Mouse (Mus musculus) forebrain, embryonic 16.5 days (tissue): ENCODE measurements at regions not wholly inside any gene's neighbourhood (a gene's known extent, or its start where the extent isn't known, plus 50 kb on each side); places are given as distances from the start of the nearest gene placed in this dataset.

Experiments used
- ATAC-seq: fragments of 200-750 bp; cut with Nextera tagmentation; 2 replicates; pipeline ENCODE4 v1.8.0; 2017; ENCODE audit warnings: mild to moderate bottlenecking, moderate library complexity
- H3K27ac ChIP-seq: fragments of 300-500 bp; sonication (generic); 2 replicates; pipeline ENCODE4 v1.5.1; 2014; ENCODE audit warnings: low read length, control low read depth
- H3K27me3 ChIP-seq: fragments of 300-500 bp; sonication (generic); replicated peaks from 2 replicates; pipeline ENCODE4 v1.6.1; 2014; ENCODE audit warnings: low read length; ENCODE audit not compliant: control insufficient read depth, insufficient read depth
- H3K36me3 ChIP-seq: fragments of 300-500 bp; sonication (generic); 2 replicates; pipeline ENCODE4 v1.6.1; 2014; ENCODE audit not compliant: control insufficient read depth, insufficient read depth
- H3K4me1 ChIP-seq: fragments of 300-500 bp; sonication (generic); replicated peaks from 2 replicates; pipeline ENCODE4 v1.6.1; 2014; ENCODE audit warnings: low read length; ENCODE audit not compliant: control insufficient read depth, insufficient read depth
- H3K4me2 ChIP-seq: fragments of 300-500 bp; sonication (generic); 2 replicates; pipeline ENCODE4 v1.6.1; 2014; ENCODE audit warnings: mild to moderate bottlenecking, low read length, control low read depth
- H3K4me3 ChIP-seq: fragments of 300-500 bp; sonication (generic); replicated peaks from 2 replicates; pipeline ENCODE4 v1.5.1; 2014; ENCODE audit warnings: mild to moderate bottlenecking, low read length, control low read depth
- H3K9ac ChIP-seq: fragments of 300-500 bp; sonication (generic); replicated peaks from 2 replicates; pipeline ENCODE4 v1.6.1; 2014; ENCODE audit warnings: low read depth, low read length, control low read depth
- H3K9me3 ChIP-seq: fragments of 300-500 bp; sonication (generic); 2 replicates; pipeline ENCODE4 v1.6.1; 2016; ENCODE audit warnings: low read length; ENCODE audit not compliant: control insufficient read depth
- WGBS: fragments of 180-500 bp; shearing (Covaris S2); extraction: QIAGEN DNeasy Blood & Tissue Kit; methylation state at CpG from one replicate; pipeline ENCODE4 v1.1.7; 2014; 5-methylcytosine and 5-hydroxymethylcytosine counted together

DNA sequence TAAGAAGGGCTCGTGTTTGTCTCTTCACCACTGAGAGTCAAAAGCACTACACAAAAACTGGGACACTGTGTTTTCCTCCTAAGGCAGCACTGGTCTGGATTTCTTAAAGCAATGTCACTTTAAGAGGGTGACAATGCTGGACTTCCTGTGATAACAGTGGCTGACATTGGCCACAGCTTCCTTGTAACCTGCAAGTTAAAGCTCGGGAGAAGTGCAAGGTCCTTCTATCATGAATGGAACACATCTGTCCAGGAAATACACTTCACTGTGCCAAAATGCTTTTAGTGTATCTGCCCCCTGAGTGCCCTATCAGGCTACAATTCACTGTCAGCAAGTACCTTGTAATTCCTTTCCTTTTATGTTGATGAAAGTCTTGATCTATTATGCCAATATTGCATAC, 448.0 kb upstream of the Mef2c start:
- H3K27me3 ChIP-seq: no peaks in the 10 kb centered on the region
- H3K36me3 ChIP-seq: no peaks in the 10 kb centered on the region
- no peak for ATAC-seq
- no peak overlapping the region for H3K27ac ChIP-seq
- H3K4me1 ChIP-seq: no peaks in the 10 kb centered on the region
- H3K4me2 ChIP-seq: no peak overlapping the region
- H3K9ac ChIP-seq: no peak overlapping the region
- no peak overlapping the region for H3K4me3 ChIP-seq
- no peaks in the 10 kb centered on the region for H3K9me3 ChIP-seq
- 81% methylated on average over 2 of the region's 2 CpGs for WGBS

DNA sequence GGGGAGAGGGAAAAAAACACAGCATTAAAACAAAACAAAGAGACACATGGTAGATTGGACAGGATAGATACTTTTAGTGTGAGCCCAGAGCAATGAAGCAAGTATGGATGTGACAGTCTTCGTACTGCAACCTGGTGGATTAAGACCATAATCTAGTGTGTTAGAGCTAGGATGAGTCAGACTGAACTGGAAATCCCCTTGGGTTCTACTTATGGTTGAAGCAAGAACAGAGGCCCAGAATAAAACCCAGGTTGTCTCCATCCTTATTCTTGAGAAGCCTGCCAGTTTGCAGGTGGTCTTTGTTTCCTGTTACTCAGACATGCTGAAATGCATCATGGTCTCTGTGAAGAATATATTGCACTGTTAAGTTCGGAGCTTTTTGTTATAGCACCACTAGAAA, 447.4 kb upstream of the Mef2c start:
- no peaks in the 10 kb centered on the region for H3K4me1 ChIP-seq
- no peaks in the 10 kb centered on the region for H3K36me3 ChIP-seq
- H3K4me2 ChIP-seq: no peak overlapping the region
- H3K27ac ChIP-seq: no peak overlapping the region
- 93% methylated on average over 2 of the region's 2 CpGs for WGBS
- no peaks in the 10 kb centered on the region for H3K9me3 ChIP-seq
- no peaks in the 10 kb centered on the region for H3K27me3 ChIP-seq
- ATAC-seq: no peak
- no peak overlapping the region for H3K4me3 ChIP-seq
- no peak overlapping the region for H3K9ac ChIP-seq

DNA sequence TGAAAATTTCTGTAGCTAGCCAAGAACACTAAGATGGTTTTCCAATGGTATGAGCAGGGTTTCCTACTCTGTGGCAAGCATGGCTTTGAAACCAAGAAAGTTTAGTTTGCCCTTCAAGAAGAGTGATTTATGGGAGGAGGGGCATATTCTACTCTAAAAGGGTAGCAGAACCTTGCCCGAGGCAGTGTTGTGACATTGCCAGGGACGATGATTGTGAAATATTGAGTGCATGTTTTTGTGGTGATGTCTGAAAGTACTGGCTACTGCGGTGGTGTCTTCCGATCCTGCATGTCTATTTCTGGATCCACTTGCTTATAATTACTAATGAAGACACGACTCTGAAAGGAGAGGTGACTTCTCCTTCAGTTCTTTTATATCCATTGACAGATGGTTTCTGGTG, 439.1 kb upstream of the Mef2c start:
- Histone ChIP-seq H3K9ac (no peak overlapping the region), H3K9me3 (no peaks in the 10 kb centered on the region), H3K4me3 (no peak overlapping the region), H3K27me3 (no peaks in the 10 kb centered on the region), H3K27ac (no peak overlapping the region), H3K36me3 (no peaks in the 10 kb centered on the region), H3K4me2 (no peak overlapping the region), H3K4me1 (no peaks in the 10 kb centered on the region)
- no peak for ATAC-seq
- 77% methylated on average over 5 of the region's 5 CpGs for WGBS

DNA sequence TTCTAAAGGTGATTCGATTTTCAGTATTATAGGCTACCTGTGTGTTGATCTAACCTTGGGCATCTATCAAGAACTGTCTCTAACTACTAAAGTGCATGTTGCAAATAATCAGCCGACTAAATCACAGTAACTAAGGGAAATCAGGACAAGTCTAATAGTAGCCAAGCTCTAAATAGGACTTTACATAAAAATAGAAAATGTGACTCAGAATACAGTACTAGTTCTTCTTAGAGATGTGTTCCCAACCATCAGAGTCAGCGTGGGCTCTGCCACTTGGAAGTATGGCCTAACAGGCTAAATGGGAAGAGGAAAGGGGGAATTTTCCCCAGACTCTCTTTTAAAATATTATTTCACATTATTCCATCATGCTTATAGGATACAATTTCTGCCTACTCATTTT, 438.6 kb upstream of the Mef2c start:
- H3K36me3 ChIP-seq: no peaks in the 10 kb centered on the region
- no peak for ATAC-seq

DNA sequence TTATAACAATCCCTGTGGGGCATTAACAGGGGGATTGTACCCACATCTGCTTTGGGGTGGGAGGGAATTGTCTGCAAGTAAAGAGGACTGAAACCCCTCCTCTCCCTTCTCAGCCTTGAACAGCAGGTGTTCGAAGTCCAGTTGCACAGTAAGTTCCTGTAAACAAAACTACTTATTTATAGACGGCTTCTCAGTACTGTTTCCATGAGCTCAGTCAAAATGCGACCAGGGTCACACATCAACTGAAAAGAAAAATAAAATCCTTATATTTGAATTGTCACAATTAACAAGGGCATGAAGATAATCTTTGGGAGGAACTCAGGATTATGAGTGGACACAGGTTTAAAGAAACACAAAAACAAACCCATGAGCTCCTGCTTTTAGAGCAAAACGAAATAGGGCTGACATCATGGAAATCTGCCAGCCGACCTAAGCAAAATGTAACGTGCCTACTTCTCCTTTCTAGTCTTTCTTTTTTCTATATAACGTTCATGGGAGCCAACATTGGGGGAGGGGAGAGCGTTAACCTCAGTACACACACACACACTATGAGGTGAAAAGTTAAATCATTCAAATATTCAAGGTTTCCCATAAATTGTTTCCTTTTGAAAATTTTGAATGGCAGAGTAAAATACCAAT, 437.6 kb upstream of the Mef2c start:
- Histone ChIP-seq H3K36me3 (no peaks in the 10 kb centered on the region), H3K9me3 (no peaks in the 10 kb centered on the region), H3K4me3 (no peak overlapping the region), H3K4me2 (no peak overlapping the region), H3K27ac (no peak overlapping the region), H3K9ac (no peak overlapping the region), H3K4me1 (no peaks in the 10 kb centered on the region), H3K27me3 (no peaks in the 10 kb centered on the region)
- 59% methylated on average over 8 of the region's 8 CpGs for WGBS
- ATAC-seq: no peak

More for the DNA sequence above, 438.6 kb upstream of the Mef2c start:
- Histone ChIP-seq H3K9me3 (no peaks in the 10 kb centered on the region), H3K27ac (no peak overlapping the region), H3K4me2 (no peak overlapping the region), H3K9ac (no peak overlapping the region), H3K4me3 (no peak overlapping the region), H3K27me3 (no peaks in the 10 kb centered on the region), H3K4me1 (no peaks in the 10 kb centered on the region)
- WGBS: 87% methylated on average over 3 of the region's 3 CpGs

DNA sequence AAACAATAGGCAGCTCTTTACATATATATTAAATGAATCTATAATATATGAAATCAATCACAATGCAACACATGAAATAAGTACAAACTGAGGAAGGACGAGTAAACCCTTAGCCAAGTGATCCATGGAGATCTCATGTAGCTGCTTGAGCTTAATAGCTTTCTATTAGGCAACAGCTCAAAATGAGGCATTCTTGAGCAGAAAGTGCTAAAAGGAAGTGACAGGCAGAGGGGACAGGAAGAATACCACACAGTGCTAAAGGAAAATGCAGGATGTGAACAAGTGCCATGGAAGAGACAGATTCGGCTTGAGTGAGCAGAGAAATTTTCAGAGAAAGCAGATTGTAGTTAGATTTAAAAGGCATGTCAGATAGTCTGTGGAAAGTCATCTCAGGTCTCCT, 436.3 kb upstream of the Mef2c start:
- no peaks in the 10 kb centered on the region for H3K27me3 ChIP-seq
- WGBS: 80% methylated on average over 2 of the region's 2 CpGs
- no peaks in the 10 kb centered on the region for H3K9me3 ChIP-seq
- H3K36me3 ChIP-seq: no peaks in the 10 kb centered on the region
- no peak overlapping the region for H3K4me2 ChIP-seq
- H3K4me1 ChIP-seq: no peaks in the 10 kb centered on the region
- H3K27ac ChIP-seq: no peak overlapping the region
- H3K9ac ChIP-seq: no peak overlapping the region
- ATAC-seq: no peak
- no peak overlapping the region for H3K4me3 ChIP-seq

DNA sequence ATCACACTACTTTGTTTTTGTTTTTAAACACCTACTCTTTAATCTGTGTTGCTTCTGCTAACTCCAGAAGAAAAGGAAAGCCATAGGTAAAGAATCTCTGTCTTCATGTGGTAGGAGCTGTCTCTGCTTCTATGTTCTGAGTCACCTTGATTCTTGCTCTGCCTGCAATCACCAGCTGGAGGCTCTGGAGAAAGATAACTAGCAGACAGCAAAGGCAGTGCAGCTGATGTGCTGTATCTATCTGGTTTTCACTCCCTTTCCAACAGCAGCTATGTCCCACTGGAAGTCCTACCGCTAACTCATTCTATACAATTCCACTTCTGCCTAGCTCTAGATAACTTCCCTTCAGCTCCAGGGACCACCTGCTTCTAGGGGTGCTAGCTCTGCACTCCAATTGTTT, 435.2 kb upstream of the Mef2c start:
- Histone ChIP-seq H3K27me3 (no peaks in the 10 kb centered on the region), H3K9me3 (no peaks in the 10 kb centered on the region), H3K4me1 (no peaks in the 10 kb centered on the region), H3K4me2 (no peak overlapping the region), H3K9ac (no peak overlapping the region), H3K27ac (no peak overlapping the region), H3K36me3 (no peaks in the 10 kb centered on the region), H3K4me3 (no peak overlapping the region)
- no peak for ATAC-seq
- WGBS: 83% methylated on average over 1 of the region's 1 CpGs

DNA sequence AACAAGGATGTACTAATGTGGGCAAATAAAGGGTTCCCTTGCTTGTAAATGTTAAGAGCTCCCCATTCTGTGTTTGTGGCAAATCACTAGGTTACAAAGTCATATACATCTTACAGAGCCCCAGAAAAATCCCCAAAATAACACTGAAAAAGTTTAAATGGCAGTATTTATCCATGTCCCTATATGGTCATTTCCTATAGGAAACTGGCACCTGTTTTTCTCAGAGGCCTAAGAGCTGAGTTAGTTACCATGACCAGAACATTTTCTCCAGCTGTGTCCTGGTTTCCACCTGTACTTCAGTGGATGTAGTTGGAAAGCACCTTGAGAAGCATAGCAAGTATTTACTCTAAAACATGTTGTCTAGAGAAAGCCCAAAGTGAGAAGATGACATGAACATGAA, 434.5 kb upstream of the Mef2c start:
- ATAC-seq: no peak
- H3K27me3 ChIP-seq: no peaks in the 10 kb centered on the region
- no peak overlapping the region for H3K9ac ChIP-seq
- no peaks in the 10 kb centered on the region for H3K9me3 ChIP-seq
- H3K4me1 ChIP-seq: no peaks in the 10 kb centered on the region
- no peak overlapping the region for H3K4me3 ChIP-seq
- no peaks in the 10 kb centered on the region for H3K36me3 ChIP-seq
- no peak overlapping the region for H3K4me2 ChIP-seq
- no peak overlapping the region for H3K27ac ChIP-seq

DNA sequence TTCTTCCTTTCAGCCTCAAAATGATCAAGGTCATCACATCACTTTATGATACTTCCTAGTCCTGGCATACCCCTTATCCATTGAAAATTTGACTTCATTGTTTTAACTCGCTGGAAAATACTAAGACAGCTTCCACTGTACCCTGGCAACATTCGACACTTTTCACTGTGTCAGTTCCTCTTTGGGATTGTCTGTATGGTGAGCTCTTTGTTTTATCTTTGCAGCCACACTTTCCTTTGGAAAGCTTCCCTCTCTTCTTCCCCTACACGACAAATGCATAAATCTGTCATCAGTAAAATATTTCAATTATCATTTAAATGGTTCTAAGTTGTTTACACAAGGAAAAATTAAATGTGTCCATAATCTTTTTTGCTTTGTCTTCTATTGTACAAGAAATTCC, 431.8 kb upstream of the Mef2c start:
- no peak overlapping the region for H3K4me3 ChIP-seq
- H3K9me3 ChIP-seq: no peaks in the 10 kb centered on the region
- H3K4me2 ChIP-seq: no peak overlapping the region
- no peak for ATAC-seq
- WGBS: 70% methylated on average over 3 of the region's 3 CpGs
- H3K27me3 ChIP-seq: no peaks in the 10 kb centered on the region
- H3K9ac ChIP-seq: no peak overlapping the region
- H3K4me1 ChIP-seq: no peaks in the 10 kb centered on the region
- H3K36me3 ChIP-seq: no peaks in the 10 kb centered on the region
- no peak overlapping the region for H3K27ac ChIP-seq
